Mouse (Mus musculus): ENCODE data around the gene Nop56. TPM values are rescaled to one million over a fixed set of nuclear protein-coding genes. Genes with fewer than 3 reads are reported as not detected.

Gene Nop56
- total and polyA plus RNA-seq, 3 experiments: 556 to 1,867 (median 594) TPM

- DNase-seq (ENCODE audit: low read depth, low spot score): no peak
- TF ChIP-seq ETS1 (IDR thresholded peaks at IDR 0.05; ENCODE audit: low read depth, low read length): no peak
- no peak for TF ChIP-seq BHLHE40 (IDR thresholded peaks at IDR 0.05; ENCODE audit: borderline replicate concordance, low read depth, low read length)
- no peak for TF ChIP-seq SMC3 (IDR thresholded peaks at IDR 0.05; ENCODE audit: low read depth, low read length)
- TF ChIP-seq HCFC1 (IDR thresholded peaks at IDR 0.05; ENCODE audit: low read depth, low read length): no peak
- TF ChIP-seq TBP (IDR thresholded peaks at IDR 0.05; ENCODE audit: low read depth, low read length): no peak
- TF ChIP-seq ZC3H11A (IDR thresholded peaks at IDR 0.05; ENCODE audit: low read depth, low read length): no peak
- no peak for TF ChIP-seq EP300 (IDR thresholded peaks at IDR 0.05; ENCODE audit: low read depth in 1 of 2, low read length in 2 of 2)
- TF ChIP-seq MYB (IDR thresholded peaks at IDR 0.05; ENCODE audit: low read depth, low read length): no peak
- TF ChIP-seq TAL1 (IDR thresholded peaks at IDR 0.05; ENCODE audit: low read length): no peak
- TF ChIP-seq ELF1 (IDR thresholded peaks at IDR 0.05; ENCODE audit: low read depth, low read length): no peak
- no peak for TF ChIP-seq CTCF (IDR thresholded peaks at IDR 0.05 in 2 of 3, conservative IDR thresholded peaks at IDR 0.05 in 1 of 3; ENCODE audit: control insufficient read depth in 1 of 3, insufficient read depth in 1 of 3, low read depth in 2 of 3, low read length in 3 of 3, poor library complexity in 1 of 3, severe bottlenecking in 1 of 3)
- no peak for TF ChIP-seq GATA1 (IDR thresholded peaks at IDR 0.05; ENCODE audit: low read depth, low read length)
- TF ChIP-seq UBTF (IDR thresholded peaks at IDR 0.05; ENCODE audit: borderline replicate concordance, insufficient read depth, low read depth, low read length): no peak
- TF ChIP-seq ZKSCAN1 (IDR thresholded peaks at IDR 0.05; ENCODE audit: low read depth, low read length): no peak
- TF ChIP-seq POLR2A (IDR thresholded peaks at IDR 0.05; ENCODE audit: control insufficient read depth in 1 of 2, insufficient read depth in 1 of 2, low read depth in 1 of 2, low read length in 2 of 2, poor library complexity in 1 of 2): no peak
- Histone ChIP-seq H3K27me3 (ENCODE audit: control insufficient read depth in 1 of 2, insufficient read depth in 2 of 2, low read length in 2 of 2) (no peaks in the 10 kb centered on the region), H3K9me3 (replicated peaks; ENCODE audit: insufficient read depth, low read length) (no peaks in the 10 kb centered on the region), H3K79me2 (ENCODE audit: control insufficient read depth, insufficient read depth, low read length, poor library complexity) (no peaks in the 10 kb centered on the region), H3K9ac (ENCODE audit: control insufficient read depth, low read depth, low read length, poor library complexity, severe bottlenecking) (no peak overlapping the region), H3K4me3 (ENCODE audit: control insufficient read depth in 1 of 2, insufficient read depth in 1 of 2, low read depth in 2 of 2, low read length in 2 of 2) (no peak overlapping the region), H3K36me3 (ENCODE audit: control insufficient read depth in 1 of 2, insufficient read depth in 2 of 2, low read length in 2 of 2) (no peaks in the 10 kb centered on the region), H3K4me1 (ENCODE audit: control insufficient read depth in 1 of 2, insufficient read depth in 2 of 2, low read length in 2 of 2) (no peaks in the 10 kb centered on the region; a peak in 1 of 4 replicates), H3K27ac (ENCODE audit: control insufficient read depth, low read depth, low read length) (no peak overlapping the region)
Measured at GRCm38 (mm10) chr2:130303014-130303413, 28.8 kb downstream of the Nop56 start.

GRCm38 (mm10) chr2:130327057-130327456, 52.8 kb downstream of the Nop56 start:
- no peaks in the 10 kb centered on the region for H3K9me3 ChIP-seq (replicated peaks; ENCODE audit: insufficient read depth, low read length)
- H3K4me3 ChIP-seq (ENCODE audit: control insufficient read depth in 1 of 2, insufficient read depth in 1 of 2, low read depth in 2 of 2, low read length in 2 of 2): no peak overlapping the region
- no peak overlapping the region for H3K27ac ChIP-seq (ENCODE audit: control insufficient read depth, low read depth, low read length)
- no peaks in the 10 kb centered on the region for H3K27me3 ChIP-seq (ENCODE audit: control insufficient read depth in 1 of 2, insufficient read depth in 2 of 2, low read length in 2 of 2)
- no peak overlapping the region for H3K9ac ChIP-seq (ENCODE audit: control insufficient read depth, low read depth, low read length, poor library complexity, severe bottlenecking)
- peaks cover 0 to 3% of the 10 kb centered on the region in 2 experiments; a peak in 1 of 4 replicates for H3K36me3 ChIP-seq (ENCODE audit: control insufficient read depth in 1 of 2, insufficient read depth in 2 of 2, low read length in 2 of 2)
- TF ChIP-seq ZC3H11A (IDR thresholded peaks at IDR 0.05; ENCODE audit: low read depth, low read length) (peak; percentile 37), MAX (IDR thresholded peaks at IDR 0.05; ENCODE audit: low read length) (no peak), MAZ (IDR thresholded peaks at IDR 0.05; ENCODE audit: low read depth, low read length) (no peak), POLR2A (IDR thresholded peaks at IDR 0.05; ENCODE audit: control insufficient read depth in 1 of 2, insufficient read depth in 1 of 2, low read depth in 1 of 2, low read length in 2 of 2, poor library complexity in 1 of 2) (no peak), RAD21 (IDR thresholded peaks at IDR 0.05; ENCODE audit: low read depth, low read length) (peak; percentile 49), CTCF (IDR thresholded peaks at IDR 0.05 in 2 of 3, conservative IDR thresholded peaks at IDR 0.05 in 1 of 3; ENCODE audit: control insufficient read depth in 1 of 3, insufficient read depth in 1 of 3, low read depth in 2 of 3, low read length in 3 of 3, poor library complexity in 1 of 3, severe bottlenecking in 1 of 3) (peak; percentile 33 to 56 (median 51); a peak in 5 of 6 replicates), SMC3 (IDR thresholded peaks at IDR 0.05; ENCODE audit: low read depth, low read length) (peak; percentile 57), TBP (IDR thresholded peaks at IDR 0.05; ENCODE audit: low read depth, low read length) (no peak), NELFE (IDR thresholded peaks at IDR 0.05; ENCODE audit: low read depth, low read length) (no peak), ELF1 (IDR thresholded peaks at IDR 0.05; ENCODE audit: low read depth, low read length) (no peak)
- H3K4me1 ChIP-seq (ENCODE audit: control insufficient read depth in 1 of 2, insufficient read depth in 2 of 2, low read length in 2 of 2): peaks cover 3 to 4% of the 10 kb centered on the region in 2 experiments
- peak; percentile 31 for DNase-seq (ENCODE audit: low read depth, low spot score)
- H3K79me2 ChIP-seq (ENCODE audit: control insufficient read depth, insufficient read depth, low read length, poor library complexity): no peaks in the 10 kb centered on the region

Other genes with a start within 250 kb of the Nop56 start
- gene Tgm6, start 162.0 kb upstream of the Nop56 start, total RNA-seq (2012; rRNA removed): not detected in 2 replicates
- gene Tgm6, start 162.0 kb upstream of the Nop56 start, polyA plus RNA-seq (2012; ENCODE audit: insufficient read depth in 1 of 2, insufficient read length in 2 of 2, low read depth in 1 of 2, low replicate concordance in 2 of 2, missing spikeins in 1 of 2): not detected
- gene Snrpb, start 95.0 kb upstream of the Nop56 start, total RNA-seq (2012; rRNA removed): 738 and 810 TPM in 2 replicates
- gene Snrpb, start 95.0 kb upstream of the Nop56 start, polyA plus RNA-seq (2012; ENCODE audit: insufficient read depth in 1 of 2, insufficient read length in 2 of 2, low read depth in 1 of 2, low replicate concordance in 2 of 2, missing spikeins in 1 of 2): 1,000 to 10,000 TPM in 1 of 2 experiments, 100 to 1,000 TPM in 1; 590 to 1,572 TPM
- not detected in 2 replicates for gene Tmc2, start 79.2 kb upstream of the Nop56 start, total RNA-seq (2012; rRNA removed)
- gene Tmc2, start 79.2 kb upstream of the Nop56 start, polyA plus RNA-seq (2012; ENCODE audit: insufficient read depth in 1 of 2, insufficient read length in 2 of 2, low read depth in 1 of 2, low replicate concordance in 2 of 2, missing spikeins in 1 of 2): not detected
- gene Idh3b, start 10.1 kb downstream of the Nop56 start, total RNA-seq (2012; rRNA removed): 205 and 210 TPM in 2 replicates
- 1,000 to 10,000 TPM in 1 of 2 experiments, 100 to 1,000 TPM in 1; 551 to 1,030 TPM for gene Idh3b, start 10.1 kb downstream of the Nop56 start, polyA plus RNA-seq (2012; ENCODE audit: insufficient read depth in 1 of 2, insufficient read length in 2 of 2, low read depth in 1 of 2, low replicate concordance in 2 of 2, missing spikeins in 1 of 2)
- 0.12 and 0.13 TPM in 2 replicates for gene Ebf4, start 20.7 kb downstream of the Nop56 start, total RNA-seq (2012; rRNA removed)
- under 1 TPM in 1 of 2 experiments, not detected in 1; 0.72 TPM for gene Ebf4, start 20.7 kb downstream of the Nop56 start, polyA plus RNA-seq (2012; ENCODE audit: insufficient read depth in 1 of 2, insufficient read length in 2 of 2, low read depth in 1 of 2, low replicate concordance in 2 of 2, missing spikeins in 1 of 2)
- 6.5 and 8.2 TPM in 2 replicates for gene Cpxm1, start 123.1 kb downstream of the Nop56 start, total RNA-seq (2012; rRNA removed)
- gene Cpxm1, start 123.1 kb downstream of the Nop56 start, polyA plus RNA-seq (2012; ENCODE audit: insufficient read depth in 1 of 2, insufficient read length in 2 of 2, low read depth in 1 of 2, low replicate concordance in 2 of 2, missing spikeins in 1 of 2): 10 to 100 TPM in 1 of 2 experiments, not detected in 1; 10.7 TPM
- gene Gm28372, start 130.8 kb downstream of the Nop56 start, total RNA-seq (2012; rRNA removed): not detected in 2 replicates
- gene Gm28372, start 130.8 kb downstream of the Nop56 start, polyA plus RNA-seq (2012; ENCODE audit: insufficient read depth in 1 of 2, insufficient read length in 2 of 2, low read depth in 1 of 2, low replicate concordance in 2 of 2, missing spikeins in 1 of 2): not detected
- gene 1700020A23Rik, start 130.8 kb downstream of the Nop56 start, total RNA-seq (2012; rRNA removed): not detected in 2 replicates
- gene 1700020A23Rik, start 130.8 kb downstream of the Nop56 start, polyA plus RNA-seq (2012; ENCODE audit: insufficient read depth in 1 of 2, insufficient read length in 2 of 2, low read depth in 1 of 2, low replicate concordance in 2 of 2, missing spikeins in 1 of 2): not detected
- gene Tmem239, start 132.0 kb downstream of the Nop56 start, total RNA-seq (2012; rRNA removed): not detected in 2 replicates
- gene Tmem239, start 132.0 kb downstream of the Nop56 start, polyA plus RNA-seq (2012; ENCODE audit: insufficient read depth in 1 of 2, insufficient read length in 2 of 2, low read depth in 1 of 2, low replicate concordance in 2 of 2, missing spikeins in 1 of 2): under 1 TPM in 1 of 2 experiments, not detected in 1; 0.11 TPM
- gene Vps16, start 149.9 kb downstream of the Nop56 start, total RNA-seq (2012; rRNA removed): 86.2 and 90.0 TPM in 2 replicates
- 100 to 1,000 TPM in 1 of 2 experiments, not detected in 1; 114 TPM for gene Vps16, start 149.9 kb downstream of the Nop56 start, polyA plus RNA-seq (2012; ENCODE audit: insufficient read depth in 1 of 2, insufficient read length in 2 of 2, low read depth in 1 of 2, low replicate concordance in 2 of 2, missing spikeins in 1 of 2)
- gene Pced1a, start 150.3 kb downstream of the Nop56 start, total RNA-seq (2012; rRNA removed): 5.1 and 6.5 TPM in 2 replicates
- gene Pced1a, start 150.3 kb downstream of the Nop56 start, polyA plus RNA-seq (2012; ENCODE audit: insufficient read depth in 1 of 2, insufficient read length in 2 of 2, low read depth in 1 of 2, low replicate concordance in 2 of 2, missing spikeins in 1 of 2): 10 to 100 TPM in 1 of 2 experiments, not detected in 1; 13.7 TPM
- 28.1 and 33.0 TPM in 2 replicates for gene Ptpra, start 175.8 kb downstream of the Nop56 start, total RNA-seq (2012; rRNA removed)
- gene Ptpra, start 175.8 kb downstream of the Nop56 start, polyA plus RNA-seq (2012; ENCODE audit: insufficient read depth in 1 of 2, insufficient read length in 2 of 2, low read depth in 1 of 2, low replicate concordance in 2 of 2, missing spikeins in 1 of 2): 10 to 100 TPM in 1 of 2 experiments, not detected in 1; 68.3 TPM